Mouse (Mus musculus): ENCODE results near the gene Tacc2. TPM values are rescaled to one million over a fixed set of nuclear protein-coding genes. Genes with fewer than 3 reads are reported as not detected.

Tacc2 gene
- polyA plus RNA-seq, 1 experiment: not detected

DNA sequence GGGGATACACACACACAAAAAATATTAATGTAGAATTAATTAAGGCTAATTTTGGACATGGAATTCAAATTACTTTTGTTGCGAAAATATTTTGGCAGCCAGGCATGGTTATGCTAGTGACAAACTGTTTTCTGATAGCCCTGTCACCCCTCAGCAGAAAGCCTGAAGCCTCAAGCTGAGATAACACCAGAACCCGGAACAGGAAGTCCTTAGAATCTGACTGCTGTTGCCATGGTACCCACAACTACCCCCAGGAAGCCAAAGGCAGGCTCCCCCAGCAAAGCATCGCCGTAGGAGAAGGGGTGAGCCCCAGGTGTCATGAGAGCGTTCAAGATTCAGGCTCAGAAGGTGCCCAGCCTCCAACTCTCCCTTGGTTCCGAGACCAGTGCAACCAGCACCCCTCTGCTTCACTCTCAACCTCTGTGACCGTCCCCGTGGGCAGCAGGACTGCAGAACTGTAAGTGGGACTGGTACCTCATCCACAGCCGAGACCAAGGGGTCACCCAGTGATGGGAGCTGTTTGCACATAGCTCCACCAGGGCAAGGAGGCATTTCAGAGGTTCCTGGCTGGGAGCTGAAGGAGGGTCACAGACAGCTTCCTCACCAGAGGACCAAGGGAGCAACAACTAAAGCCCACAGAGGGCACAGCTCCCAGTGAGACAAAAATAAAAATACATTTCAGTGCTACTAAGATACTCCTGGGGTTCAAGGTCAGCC is 196.8 kb downstream of the Tacc2 start, which contains the start of gene Btbd16:
Gene Btbd16, plus strand, starts transcription at position 156 of the 717 bp plus-strand sequence.
- no peak for TF ChIP-seq GATA1 (IDR thresholded peaks at IDR 0.05; ENCODE audit: low read length)

DNA sequence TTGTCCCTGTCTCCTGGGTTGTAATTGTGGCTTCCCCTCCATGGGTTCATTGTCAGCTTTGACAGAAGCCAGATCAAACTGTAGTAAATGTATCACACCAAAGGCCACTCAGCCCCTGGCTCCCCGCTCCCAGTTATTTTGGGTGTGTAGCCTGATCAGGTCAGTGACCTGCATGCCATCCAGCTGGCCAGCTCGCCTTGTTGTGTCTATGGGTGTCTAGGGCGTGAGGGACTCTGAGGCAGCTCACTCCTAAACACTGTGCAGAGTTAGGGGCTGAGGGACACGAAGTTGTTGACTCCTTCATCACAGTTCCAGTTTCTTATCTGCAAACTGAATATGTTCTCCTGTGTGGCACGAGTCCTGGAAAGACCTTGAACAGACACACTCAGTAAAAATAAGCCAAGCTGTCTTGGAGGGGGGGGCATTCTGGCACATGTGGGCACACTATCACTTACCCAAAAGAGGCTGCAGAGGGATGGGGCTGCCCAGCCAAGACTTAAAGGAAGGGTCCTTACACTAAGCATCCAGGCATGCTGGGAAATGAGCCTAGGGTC is 203.7 kb downstream of the Tacc2 start:
- TF ChIP-seq GATA1 (IDR thresholded peaks at IDR 0.05; ENCODE audit: low read length): no peak

DNA sequence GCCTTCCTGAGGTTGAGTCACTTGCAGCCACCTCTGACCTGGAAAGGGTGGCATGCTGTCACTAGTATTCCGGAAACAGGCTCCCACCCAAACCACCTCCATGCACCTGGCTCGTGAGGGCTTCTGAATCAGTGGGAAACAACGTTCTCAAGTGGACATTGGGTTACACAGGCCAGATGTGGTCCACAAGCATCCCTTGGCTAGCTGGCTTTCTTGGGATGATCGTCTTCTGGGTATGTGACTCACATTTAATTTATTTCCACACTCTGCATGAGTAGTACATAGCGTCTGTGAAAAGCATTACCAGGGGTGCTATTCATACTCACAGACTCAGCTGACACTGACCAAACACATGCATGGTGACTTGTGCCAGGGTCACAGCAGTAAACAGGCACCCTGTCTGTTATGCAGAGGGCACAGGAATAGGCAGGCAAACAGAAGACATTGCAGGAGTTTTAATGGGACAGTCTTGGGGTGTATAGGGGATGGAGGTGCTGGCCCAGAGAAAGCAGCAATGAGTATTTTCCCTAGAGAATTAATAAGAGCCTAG is 205.3 kb downstream of the Tacc2 start:
- no peak for TF ChIP-seq GATA1 (IDR thresholded peaks at IDR 0.05; ENCODE audit: low read length)

GRCm38 (mm10) chr7:130785923-130786575 is 208.8 kb downstream of the Tacc2 start:
- TF ChIP-seq GATA1 (IDR thresholded peaks at IDR 0.05; ENCODE audit: low read length): no peak

DNA sequence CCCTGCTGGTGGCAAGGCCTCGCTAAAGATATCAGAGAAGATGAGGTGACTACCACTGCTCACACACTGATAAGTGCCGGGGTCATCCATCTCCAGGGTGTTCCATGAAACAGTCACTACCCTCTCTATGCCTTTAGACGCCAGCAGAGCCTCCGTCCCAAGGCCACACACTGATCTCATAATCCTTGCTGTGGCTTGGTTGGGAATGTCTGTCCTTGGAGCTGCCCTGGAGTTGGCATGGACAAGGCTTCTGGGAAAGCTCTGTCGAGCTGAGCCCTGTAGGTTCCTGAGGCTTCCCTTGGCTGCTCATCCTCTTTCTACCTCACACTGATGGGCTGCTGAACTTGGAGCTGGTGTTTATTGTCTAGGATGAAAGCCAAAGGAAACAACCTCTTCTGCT is 209.5 kb downstream of the Tacc2 start:
- no peak for TF ChIP-seq GATA1 (IDR thresholded peaks at IDR 0.05; ENCODE audit: low read length)

DNA sequence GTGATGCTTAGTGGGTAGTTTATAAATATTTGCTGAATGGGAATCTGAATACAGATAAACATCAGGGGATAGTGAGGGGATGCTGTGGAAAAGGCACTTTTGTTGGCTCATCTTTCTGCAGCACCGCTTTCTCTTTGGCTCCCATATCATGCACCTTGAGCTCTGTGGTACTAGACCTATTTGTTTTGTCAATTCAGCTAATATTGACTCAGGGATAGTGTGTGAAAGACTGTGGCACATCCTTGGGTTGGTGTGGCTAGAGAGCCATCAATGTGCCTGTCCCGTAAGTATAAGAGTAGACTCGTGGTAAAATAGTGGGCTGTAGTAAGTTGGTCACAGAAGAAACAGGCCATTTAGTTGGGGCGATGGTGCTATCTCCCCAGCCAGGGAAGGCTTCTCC is 210.3 kb downstream of the Tacc2 start:
- TF ChIP-seq GATA1 (IDR thresholded peaks at IDR 0.05; ENCODE audit: low read length): no peak

GRCm38 (mm10) chr7:130788950-130789349 is 211.7 kb downstream of the Tacc2 start:
- no peak for TF ChIP-seq GATA1 (IDR thresholded peaks at IDR 0.05; ENCODE audit: low read length)

DNA sequence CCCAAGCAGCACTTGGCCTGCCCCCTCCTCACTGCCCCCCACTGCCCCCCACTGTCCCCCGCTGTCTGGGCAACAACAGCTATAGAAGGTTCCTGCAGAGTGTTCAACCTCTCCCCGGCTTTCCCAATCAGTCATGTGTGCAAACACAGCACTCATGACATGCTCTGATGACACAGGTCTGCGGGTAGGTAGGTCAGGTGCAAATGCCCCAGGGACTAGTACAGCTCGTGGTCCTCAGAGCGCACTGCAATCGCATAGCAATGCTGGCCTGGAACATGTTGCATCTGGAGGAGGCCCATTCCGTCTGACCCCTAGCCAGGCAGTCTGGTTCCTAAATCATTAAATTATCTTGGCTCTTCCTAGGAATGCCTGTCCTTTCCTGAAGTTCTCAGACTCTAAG is 212.2 kb downstream of the Tacc2 start:
- no peak for TF ChIP-seq GATA1 (IDR thresholded peaks at IDR 0.05; ENCODE audit: low read length)

- TF ChIP-seq GATA1 (IDR thresholded peaks at IDR 0.05; ENCODE audit: low read length): no peak
Observed at GRCm38 (mm10) chr7:130793671-130794070, 216.4 kb downstream of the Tacc2 start.

- TF ChIP-seq GATA1 (IDR thresholded peaks at IDR 0.05; ENCODE audit: low read length): no peak
Observed at GRCm38 (mm10) chr7:130796786-130797185, 219.5 kb downstream of the Tacc2 start.

DNA sequence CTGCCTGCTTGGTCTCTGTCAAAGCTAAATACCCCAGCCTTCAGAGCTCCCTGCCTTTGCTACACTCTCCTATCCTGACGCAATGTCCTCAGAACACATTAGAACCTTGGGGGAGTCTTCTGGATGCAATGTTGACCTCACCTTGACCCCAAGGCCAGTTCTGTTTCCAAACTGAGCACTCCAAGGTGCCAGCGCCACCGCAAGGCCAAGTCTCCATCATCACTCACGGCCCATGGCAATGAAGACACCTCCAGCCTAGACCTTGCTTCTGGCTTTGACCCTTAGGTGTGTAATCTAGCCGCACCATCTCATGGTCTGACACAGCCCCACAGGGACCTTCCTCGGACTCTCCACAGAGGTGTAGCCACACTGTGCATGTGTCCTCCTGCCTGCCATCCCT is 220.3 kb downstream of the Tacc2 start:
- no peak for TF ChIP-seq GATA1 (IDR thresholded peaks at IDR 0.05; ENCODE audit: low read length)

GRCm38 (mm10) chr7:130799418-130799817 is 222.2 kb downstream of the Tacc2 start:
- no peak for TF ChIP-seq GATA1 (IDR thresholded peaks at IDR 0.05; ENCODE audit: low read length)

GRCm38 (mm10) chr7:130800681-130801080 is 223.4 kb downstream of the Tacc2 start:
- TF ChIP-seq GATA1 (IDR thresholded peaks at IDR 0.05; ENCODE audit: low read length): no peak

DNA sequence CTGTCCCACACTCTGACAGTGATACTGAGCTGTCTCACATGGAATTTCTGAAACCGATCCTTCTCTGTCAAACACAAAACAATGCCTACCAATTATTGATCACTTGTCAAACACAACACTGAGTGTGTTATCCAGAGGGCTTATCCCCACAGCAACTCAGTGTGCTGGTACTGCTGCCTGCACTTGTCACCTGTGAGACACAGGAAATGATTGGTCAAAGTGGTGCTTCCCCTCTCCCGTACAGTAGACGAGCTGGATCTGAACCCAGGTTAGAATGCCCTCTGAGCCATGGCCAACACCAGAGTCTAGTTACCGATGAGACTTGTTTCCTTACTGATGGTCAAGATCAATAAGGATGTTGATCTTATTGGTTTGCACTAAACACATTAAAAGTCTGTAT is 224.6 kb downstream of the Tacc2 start:
- no peak for TF ChIP-seq GATA1 (IDR thresholded peaks at IDR 0.05; ENCODE audit: low read length)

GRCm38 (mm10) chr7:130803251-130803825 is 226.1 kb downstream of the Tacc2 start:
- TF ChIP-seq GATA1 (IDR thresholded peaks at IDR 0.05; ENCODE audit: low read length): no peak

- no peak for TF ChIP-seq GATA1 (IDR thresholded peaks at IDR 0.05; ENCODE audit: low read length)
Observed at GRCm38 (mm10) chr7:130804991-130805390, 227.8 kb downstream of the Tacc2 start.
